8 mouse cellular contexts compared by ENCODE assay signal in genomic region chr4:152028456-152028855, GRCm38 (mm10). TPM values are rescaled to one million over a fixed set of nuclear protein-coding genes. Genes with fewer than 3 reads are reported as not detected.
DNase-seq lines count a peak whose midpoint lies in the region; ATAC-seq lines count a peak whose summit lies in the region.

No protein-coding gene starts in this region.

- peaks cover 20% of the 10 kb centered on the region for H3K36me3 ChIP-seq in heart, embryonic 14.5 days (ENCODE audit: control insufficient read depth, insufficient read depth, low read length)
- peaks cover 14% of the 10 kb centered on the region for H3K36me3 ChIP-seq in hindbrain, embryonic 13.5 days
- H3K36me3 ChIP-seq in midbrain, embryonic 12.5 days = peaks cover 15% of the 10 kb centered on the region

- no peak for DNase-seq in heart, adult 8-10 months (ENCODE audit: low spot score)
- no peak for DNase-seq in adrenal gland, postnatal 25 days
- DNase-seq in right cerebral cortex, postnatal 4 days = no peak

- ATAC-seq in heart, embryonic 14.5 days (ENCODE audit: insufficient number of reproducible peaks, insufficient read depth, low FRiP score, low read depth) = no peak
- ATAC-seq in hindbrain, embryonic 13.5 days (ENCODE audit: low FRiP score) = no peak
- no peak for ATAC-seq in midbrain, embryonic 12.5 days (ENCODE audit: low FRiP score, low read depth)
- ATAC-seq in CD4-positive, CD25-positive, alpha-beta regulatory T cell, adult 4 months = no peak

- peak overlapping the region; percentile 92 for H3K4me2 ChIP-seq in heart, embryonic 14.5 days (ENCODE audit: low read length)
- H3K4me2 ChIP-seq in hindbrain, embryonic 13.5 days = peak overlapping the region; percentile 97
- peak overlapping the region; percentile 97 for H3K4me2 ChIP-seq in midbrain, embryonic 12.5 days (replicated peaks)

- no peak overlapping the region; the same call in 1 of the 2 replicates for H3K9ac ChIP-seq in heart, embryonic 14.5 days (ENCODE audit: low read length)
- peak overlapping the region; percentile 83 for H3K9ac ChIP-seq in hindbrain, embryonic 13.5 days
- H3K9ac ChIP-seq in midbrain, embryonic 12.5 days (replicated peaks) = peak overlapping the region; percentile 70

- no peak overlapping the region for H3K27ac ChIP-seq in heart, embryonic 14.5 days (replicated peaks in 1 of 2; ENCODE audit: control insufficient read depth in 1 of 2, insufficient read depth in 1 of 2, low read depth in 2 of 2, low read length in 2 of 2)
- no peak overlapping the region for H3K27ac ChIP-seq in brown adipose tissue, adult 24 weeks (replicated peaks; ENCODE audit: low read depth, low read length)
- H3K27ac ChIP-seq in hindbrain, embryonic 13.5 days = peak overlapping the region; percentile 72; the same call in 1 of the 2 replicates
- H3K27ac ChIP-seq in midbrain, embryonic 12.5 days (replicated peaks) = no peak overlapping the region

- H3K4me3 ChIP-seq in heart, embryonic 14.5 days (ENCODE audit: control insufficient read depth in 1 of 2, insufficient read depth in 1 of 2, low read depth in 1 of 2, low read length in 2 of 2) = peak overlapping the region in 1 of 2 experiments; percentile 68; a peak in 1 of 4 replicates
- 0 out of 2 replicates have a peak overlapping the region, but pooled peaks have one; percentile 59 for H3K4me3 ChIP-seq in brown adipose tissue, adult 24 weeks (ENCODE audit: insufficient read depth, low read depth, low read length)
- H3K4me3 ChIP-seq in hindbrain, embryonic 13.5 days = peak overlapping the region; percentile 73
- peak overlapping the region; percentile 65 for H3K4me3 ChIP-seq in midbrain, embryonic 12.5 days

- WGBS in heart, embryonic 14.5 days = 54% methylated on average over 15 of the region's 15 CpGs
- WGBS in hindbrain, embryonic 13.5 days = 60% methylated on average over 15 of the region's 15 CpGs
- WGBS in midbrain, embryonic 12.5 days = 61% methylated on average over 15 of the region's 15 CpGs

- H3K27me3 ChIP-seq in heart, embryonic 14.5 days (ENCODE audit: control insufficient read depth, insufficient read depth, low read length) = 0 out of 2 replicates have a peak, but pooled peaks cover 4% of the 10 kb centered on the region
- peaks cover 19% of the 10 kb centered on the region for H3K27me3 ChIP-seq in hindbrain, embryonic 13.5 days
- peaks cover 11% of the 10 kb centered on the region for H3K27me3 ChIP-seq in midbrain, embryonic 12.5 days

- H3K9me3 ChIP-seq in heart, embryonic 14.5 days (ENCODE audit: control insufficient read depth, low read length) = no peaks in the 10 kb centered on the region
- no peaks in the 10 kb centered on the region for H3K9me3 ChIP-seq in hindbrain, embryonic 13.5 days
- no peaks in the 10 kb centered on the region for H3K9me3 ChIP-seq in midbrain, embryonic 12.5 days

- peaks cover 20 to 31% of the 10 kb centered on the region in 2 experiments for H3K4me1 ChIP-seq in heart, embryonic 14.5 days (ENCODE audit: control insufficient read depth in 2 of 2, insufficient read depth in 2 of 2, low read length in 2 of 2)
- peaks cover 5% of the 10 kb centered on the region for H3K4me1 ChIP-seq in brown adipose tissue, adult 24 weeks (ENCODE audit: control insufficient read depth, insufficient read depth, insufficient read length, low read length)
- H3K4me1 ChIP-seq in hindbrain, embryonic 13.5 days (replicated peaks) = peaks cover 60% of the 10 kb centered on the region
- H3K4me1 ChIP-seq in midbrain, embryonic 12.5 days = peaks cover 46% of the 10 kb centered on the region

RNA-seq across cellular contexts. Expression of gene Zbtb48, which starts 1.0 kb away (rescaled TPM):
- polyA plus RNA-seq in heart, embryonic 14.5 days (2014; fragmentation: Nextera tagmentation; extraction: Ambion mirVana) = 11.5 and 15.8 TPM in 2 replicates
- 1 to 10 TPM; 3.8 to 5.7 (median 5.0) TPM for total RNA-seq in heart, adult 8-10 months (2022)
- 1.8 and 3.2 TPM in 2 replicates for polyA plus RNA-seq in brown adipose tissue, adult 24 weeks (2012; ENCODE audit: insufficient read depth, insufficient read length, missing spikeins)
- 17.1 and 19.6 TPM in 2 replicates for polyA plus RNA-seq in hindbrain, embryonic 13.5 days (2015; fragmentation: Nextera tagmentation; extraction: Ambion mirVana)
- 20.8 and 23.4 TPM in 2 replicates for polyA plus RNA-seq in midbrain, embryonic 12.5 days (2016; fragmentation: Nextera tagmentation; extraction: Ambion mirVana)
- total RNA-seq in adrenal gland, postnatal 25 days (2021) = 11.0 and 11.6 TPM in 2 replicates
- polyA plus RNA-seq in CD4-positive, CD25-positive, alpha-beta regulatory T cell, adult 4 months (2017; shearing (Covaris generic)) = 10 to 100 TPM; 19.9 to 26.7 TPM

RNA-seq across cellular contexts. Expression of gene Tas1r1, which starts 9.9 kb away (rescaled TPM):
- polyA plus RNA-seq in heart, embryonic 14.5 days (2014; fragmentation: Nextera tagmentation; extraction: Ambion mirVana) = 0.09 and 0.20 TPM in 2 replicates
- total RNA-seq in heart, adult 8-10 months (2022) = not detected
- not detected in 2 replicates for polyA plus RNA-seq in brown adipose tissue, adult 24 weeks (2012; ENCODE audit: insufficient read depth, insufficient read length, missing spikeins)
- 1.5 and 1.6 TPM in 2 replicates for polyA plus RNA-seq in hindbrain, embryonic 13.5 days (2015; fragmentation: Nextera tagmentation; extraction: Ambion mirVana)
- polyA plus RNA-seq in midbrain, embryonic 12.5 days (2016; fragmentation: Nextera tagmentation; extraction: Ambion mirVana) = 0.59 and 1.3 TPM in 2 replicates
- 0.09 TPM in 1 of 2 replicates, not detected in the other for total RNA-seq in adrenal gland, postnatal 25 days (2021)
- not detected for polyA plus RNA-seq in CD4-positive, CD25-positive, alpha-beta regulatory T cell, adult 4 months (2017; shearing (Covaris generic))

RNA-seq across cellular contexts. Expression of gene Nol9, which starts 10.7 kb away (rescaled TPM):
- 16.2 and 16.8 TPM in 2 replicates for polyA plus RNA-seq in heart, embryonic 14.5 days (2014; fragmentation: Nextera tagmentation; extraction: Ambion mirVana)
- total RNA-seq in heart, adult 8-10 months (2022) = 10 to 100 TPM in 1 of 4 experiments, 1 to 10 TPM in 3; 8.3 to 10.0 (median 9.4) TPM
- 5.0 and 5.3 TPM in 2 replicates for polyA plus RNA-seq in brown adipose tissue, adult 24 weeks (2012; ENCODE audit: insufficient read depth, insufficient read length, missing spikeins)
- 23.3 and 25.8 TPM in 2 replicates for polyA plus RNA-seq in hindbrain, embryonic 13.5 days (2015; fragmentation: Nextera tagmentation; extraction: Ambion mirVana)
- 35.4 and 36.9 TPM in 2 replicates for polyA plus RNA-seq in midbrain, embryonic 12.5 days (2016; fragmentation: Nextera tagmentation; extraction: Ambion mirVana)
- 26.6 and 29.1 TPM in 2 replicates for total RNA-seq in adrenal gland, postnatal 25 days (2021)
- polyA plus RNA-seq in CD4-positive, CD25-positive, alpha-beta regulatory T cell, adult 4 months (2017; shearing (Covaris generic)) = 10 to 100 TPM; 11.3 to 14.9 TPM

RNA-seq across cellular contexts. Expression of gene Klhl21, which starts 19.9 kb away (rescaled TPM):
- polyA plus RNA-seq in heart, embryonic 14.5 days (2014; fragmentation: Nextera tagmentation; extraction: Ambion mirVana) = 17.8 and 19.3 TPM in 2 replicates
- 100 to 1,000 TPM in 1 of 4 experiments, 10 to 100 TPM in 3; 87.7 to 109 (median 93.7) TPM for total RNA-seq in heart, adult 8-10 months (2022)
- polyA plus RNA-seq in brown adipose tissue, adult 24 weeks (2012; ENCODE audit: insufficient read depth, insufficient read length, missing spikeins) = 6.7 and 9.6 TPM in 2 replicates
- 3.2 and 3.7 TPM in 2 replicates for polyA plus RNA-seq in hindbrain, embryonic 13.5 days (2015; fragmentation: Nextera tagmentation; extraction: Ambion mirVana)
- 4.7 and 5.4 TPM in 2 replicates for polyA plus RNA-seq in midbrain, embryonic 12.5 days (2016; fragmentation: Nextera tagmentation; extraction: Ambion mirVana)
- 24.8 and 28.5 TPM in 2 replicates for total RNA-seq in adrenal gland, postnatal 25 days (2021)
- polyA plus RNA-seq in CD4-positive, CD25-positive, alpha-beta regulatory T cell, adult 4 months (2017; shearing (Covaris generic)) = 1 to 10 TPM; 4.0 to 4.4 TPM

RNA-seq across cellular contexts. Expression of gene Phf13, which starts 32.4 kb away (rescaled TPM):
- polyA plus RNA-seq in heart, embryonic 14.5 days (2014; fragmentation: Nextera tagmentation; extraction: Ambion mirVana) = 14.6 and 14.8 TPM in 2 replicates
- 1 to 10 TPM; 4.6 to 5.7 (median 5.1) TPM for total RNA-seq in heart, adult 8-10 months (2022)
- 2.1 and 4.2 TPM in 2 replicates for polyA plus RNA-seq in brown adipose tissue, adult 24 weeks (2012; ENCODE audit: insufficient read depth, insufficient read length, missing spikeins)
- polyA plus RNA-seq in hindbrain, embryonic 13.5 days (2015; fragmentation: Nextera tagmentation; extraction: Ambion mirVana) = 18.4 and 20.0 TPM in 2 replicates
- 25.8 and 28.9 TPM in 2 replicates for polyA plus RNA-seq in midbrain, embryonic 12.5 days (2016; fragmentation: Nextera tagmentation; extraction: Ambion mirVana)
- total RNA-seq in adrenal gland, postnatal 25 days (2021) = 14.4 and 19.0 TPM in 2 replicates
- 1 to 10 TPM; 1.8 to 5.0 TPM for polyA plus RNA-seq in CD4-positive, CD25-positive, alpha-beta regulatory T cell, adult 4 months (2017; shearing (Covaris generic))
